Mouse (Mus musculus): ENCODE results near the gene Nr4a3.

- no peak for TF ChIP-seq POLR2A (IDR thresholded peaks at IDR 0.05; ENCODE audit: borderline replicate concordance, extremely low read depth, insufficient read depth, insufficient read length, poor library complexity, severe bottlenecking)
- no peak for TF ChIP-seq CTCF (IDR thresholded peaks at IDR 0.05; ENCODE audit: borderline replicate concordance, extremely low read depth, insufficient read depth, insufficient read length)
These were observed 21.7 kb downstream of the Nr4a3 start for GRCm38 (mm10) chr4:48066676-48067075.
